Mouse (Mus musculus): ENCODE measurements around the gene Pink1. TPM values are rescaled to one million over a fixed set of nuclear protein-coding genes. Genes with fewer than 3 reads are reported as not detected.

The Pink1 gene
- polyA plus RNA-seq, 1 experiment from 2014 or later = 111 TPM

GRCm38 (mm10) chr4:138323753-138324152, 2.4 kb downstream of the Pink1 start:
- Histone ChIP-seq H3K9me3 (no peaks in the 10 kb centered on the region), H3K4me2 (no peak overlapping the region), H3K4me1 (replicated peaks) (peaks cover 33% of the 10 kb centered on the region), H3K36me3 (0 out of 2 replicates have a peak, but pooled peaks cover 5% of the 10 kb centered on the region), H3K27me3 (no peaks in the 10 kb centered on the region), H3K27ac (replicated peaks) (no peak overlapping the region; the same call in 1 of the 2 replicates), H3K9ac (no peak overlapping the region), H3K4me3 (no peak overlapping the region)
- 69% methylated on average over 4 of the region's 4 CpGs for WGBS
- no peak for ATAC-seq (ENCODE audit: low FRiP score, low read depth)

DNA sequence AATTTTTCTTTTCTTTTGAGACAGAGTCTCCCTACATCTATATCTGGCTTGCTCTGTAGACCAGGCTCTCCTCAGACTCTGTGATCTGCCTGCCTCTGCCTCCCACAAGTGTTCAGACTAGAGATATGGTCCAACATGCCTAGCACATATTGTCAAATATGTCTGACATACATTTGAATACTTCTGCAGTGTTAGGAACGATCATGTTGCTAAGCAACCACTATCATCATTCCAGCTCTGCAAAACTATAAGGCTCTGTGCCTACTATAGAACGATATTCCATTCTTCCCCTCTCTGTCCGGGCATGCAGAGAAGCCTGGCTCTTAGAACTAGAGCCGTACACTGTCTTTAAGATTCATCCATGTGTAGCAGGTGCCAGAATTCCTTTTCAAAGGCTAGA, 3.4 kb downstream of the Pink1 start:
- H3K4me2 ChIP-seq = no peak overlapping the region
- peak overlapping the region; percentile 48 for H3K27ac ChIP-seq (replicated peaks)
- peaks cover 33% of the 10 kb centered on the region for H3K4me1 ChIP-seq (replicated peaks)
- no peak overlapping the region for H3K4me3 ChIP-seq
- no peaks in the 10 kb centered on the region for H3K27me3 ChIP-seq
- ATAC-seq (ENCODE audit: low FRiP score, low read depth) = no peak
- H3K36me3 ChIP-seq = 0 out of 2 replicates have a peak, but pooled peaks cover 5% of the 10 kb centered on the region
- no peak overlapping the region for H3K9ac ChIP-seq
- WGBS = 18% methylated on average over 4 of the region's 4 CpGs
- H3K9me3 ChIP-seq = no peaks in the 10 kb centered on the region

DNA sequence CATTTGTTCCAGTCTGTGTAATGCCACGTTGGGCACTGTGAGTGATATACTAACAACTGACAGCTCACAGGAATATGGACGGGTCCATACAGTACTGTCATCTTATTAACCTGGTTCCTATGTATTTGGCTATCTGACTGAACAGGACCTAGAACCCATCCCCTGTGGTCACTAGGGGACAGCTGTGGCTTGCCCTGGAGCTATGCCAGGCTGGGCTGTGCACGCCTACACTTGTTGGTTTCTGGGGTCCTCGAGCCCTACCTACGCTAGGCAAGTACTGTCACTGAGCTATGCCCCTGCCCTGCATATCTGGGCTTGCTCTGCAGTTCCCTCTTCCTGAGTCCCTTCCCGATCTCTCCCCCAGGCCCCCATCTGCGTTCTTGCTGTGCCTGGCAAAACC, 4.6 kb downstream of the Pink1 start:
- WGBS = 76% methylated on average over 7 of the region's 7 CpGs
- no peak overlapping the region for H3K4me2 ChIP-seq
- no peak for ATAC-seq (ENCODE audit: low FRiP score, low read depth)
- H3K9me3 ChIP-seq = no peaks in the 10 kb centered on the region
- H3K36me3 ChIP-seq = peaks cover 12% of the 10 kb centered on the region
- H3K9ac ChIP-seq = no peak overlapping the region
- H3K27me3 ChIP-seq = no peaks in the 10 kb centered on the region
- no peak overlapping the region for H3K4me3 ChIP-seq
- H3K27ac ChIP-seq (replicated peaks) = no peak overlapping the region
- H3K4me1 ChIP-seq (replicated peaks) = peaks cover 31% of the 10 kb centered on the region

GRCm38 (mm10) chr4:138320711-138321110, 5.4 kb downstream of the Pink1 start:
- WGBS = 87% methylated on average over 11 of the region's 11 CpGs
- H3K4me3 ChIP-seq = no peak overlapping the region
- peaks cover 28% of the 10 kb centered on the region for H3K4me1 ChIP-seq (replicated peaks)

DNA sequence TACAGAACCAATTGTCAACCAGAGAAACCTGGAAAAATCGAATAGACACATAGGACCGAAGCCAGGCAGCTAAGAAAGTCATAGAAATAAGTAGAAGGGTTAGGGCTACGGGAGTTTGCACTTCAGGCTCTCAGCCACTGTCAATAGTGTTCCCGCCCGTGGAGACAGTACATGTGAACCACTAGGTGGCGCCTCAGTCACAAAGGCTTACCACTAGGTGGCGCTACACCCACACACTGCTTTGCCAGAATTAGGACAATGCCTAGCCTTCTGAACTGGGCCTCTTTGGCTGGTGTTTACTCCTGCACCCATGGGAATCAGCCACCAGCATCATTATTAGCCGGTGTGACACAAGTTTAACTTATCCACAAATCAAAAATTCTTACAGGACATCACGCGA, 6.6 kb downstream of the Pink1 start:
- no peak overlapping the region for H3K9ac ChIP-seq
- H3K27ac ChIP-seq (replicated peaks) = no peak overlapping the region
- H3K27me3 ChIP-seq = no peaks in the 10 kb centered on the region
- peaks cover 25% of the 10 kb centered on the region for H3K36me3 ChIP-seq
- ATAC-seq (ENCODE audit: low FRiP score, low read depth) = peak; percentile 5; the same call in 1 of the 2 replicates
- H3K4me3 ChIP-seq = no peak overlapping the region
- WGBS = 34% methylated on average over 10 of the region's 10 CpGs
- H3K4me2 ChIP-seq = no peak overlapping the region
- H3K4me1 ChIP-seq (replicated peaks) = peaks cover 22% of the 10 kb centered on the region
- H3K9me3 ChIP-seq = no peaks in the 10 kb centered on the region

More at GRCm38 (mm10) chr4:138320711-138321110, 5.4 kb downstream of the Pink1 start:
- ATAC-seq (ENCODE audit: low FRiP score, low read depth) = no peak
- no peak overlapping the region for H3K27ac ChIP-seq (replicated peaks)
- no peak overlapping the region for H3K4me2 ChIP-seq
- H3K36me3 ChIP-seq = peaks cover 14% of the 10 kb centered on the region
- H3K9me3 ChIP-seq = no peaks in the 10 kb centered on the region
- no peaks in the 10 kb centered on the region for H3K27me3 ChIP-seq
- H3K9ac ChIP-seq = no peak overlapping the region

GRCm38 (mm10) chr4:138318509-138319266, 7.4 kb downstream of the Pink1 start:
- Histone ChIP-seq H3K27ac (replicated peaks) (no peak overlapping the region), H3K36me3 (peaks cover 33% of the 10 kb centered on the region)

GRCm38 (mm10) chr4:138316369-138316768, 9.7 kb downstream of the Pink1 start:
- Histone ChIP-seq H3K4me1 (replicated peaks) (no peaks in the 10 kb centered on the region; the same call in 1 of the 2 replicates), H3K9me3 (no peaks in the 10 kb centered on the region), H3K27ac (replicated peaks) (no peak overlapping the region), H3K4me3 (no peak overlapping the region), H3K9ac (no peak overlapping the region), H3K36me3 (peaks cover 50% of the 10 kb centered on the region), H3K27me3 (no peaks in the 10 kb centered on the region), H3K4me2 (no peak overlapping the region)
- WGBS = 88% methylated on average over 6 of the region's 6 CpGs
- ATAC-seq (ENCODE audit: low FRiP score, low read depth) = no peak

More at GRCm38 (mm10) chr4:138318509-138319266, 7.4 kb downstream of the Pink1 start:
- Histone ChIP-seq H3K4me3 (no peak overlapping the region), H3K4me1 (replicated peaks) (peaks cover 15% of the 10 kb centered on the region), H3K27me3 (no peaks in the 10 kb centered on the region), H3K9me3 (no peaks in the 10 kb centered on the region), H3K9ac (no peak overlapping the region), H3K4me2 (no peak overlapping the region)
- peak; percentile 43; the same call in 1 of the 2 replicates for ATAC-seq (ENCODE audit: low FRiP score, low read depth)
- WGBS = 54% methylated on average over 6 of the region's 6 CpGs

- no peaks in the 10 kb centered on the region; the same call in 1 of the 2 replicates for H3K4me1 ChIP-seq (replicated peaks)
- H3K27ac ChIP-seq (replicated peaks) = no peak overlapping the region
- no peak overlapping the region for H3K4me2 ChIP-seq
- no peaks in the 10 kb centered on the region for H3K27me3 ChIP-seq
- H3K9ac ChIP-seq = no peak overlapping the region
- H3K4me3 ChIP-seq = no peak overlapping the region
- ATAC-seq (ENCODE audit: low FRiP score, low read depth) = no peak
- WGBS = 69% methylated on average over 9 of the region's 9 CpGs
- no peaks in the 10 kb centered on the region for H3K9me3 ChIP-seq
- peaks cover 54% of the 10 kb centered on the region for H3K36me3 ChIP-seq
Measured at GRCm38 (mm10) chr4:138315781-138316180, 10.3 kb downstream of the Pink1 start.

DNA sequence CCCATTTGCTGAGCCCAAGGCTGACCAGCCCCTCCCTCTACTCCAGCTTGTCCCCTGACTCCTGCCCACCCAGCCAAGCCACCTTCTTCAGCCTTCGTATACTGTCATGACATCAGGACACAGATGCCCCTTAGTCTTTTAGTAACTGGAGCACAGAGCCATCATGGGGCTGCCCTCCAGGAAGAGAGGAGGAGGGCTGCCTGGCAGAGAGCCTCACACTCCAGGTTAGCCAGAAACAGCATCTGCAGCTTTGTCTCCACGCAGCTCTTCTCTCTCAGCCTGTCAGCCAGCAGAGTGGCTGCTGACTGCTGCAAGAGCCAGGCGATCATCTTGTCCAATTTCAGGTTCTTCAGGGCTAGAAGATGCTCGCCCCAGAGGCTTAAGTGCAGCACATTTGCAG, 12.3 kb downstream of the Pink1 start:
- peaks cover 63% of the 10 kb centered on the region for H3K36me3 ChIP-seq
- 92% methylated on average over 4 of the region's 4 CpGs for WGBS
- no peaks in the 10 kb centered on the region for H3K27me3 ChIP-seq
- H3K9ac ChIP-seq = no peak overlapping the region
- no peak overlapping the region for H3K4me3 ChIP-seq
- no peaks in the 10 kb centered on the region for H3K9me3 ChIP-seq
- H3K27ac ChIP-seq (replicated peaks) = no peak overlapping the region
- H3K4me2 ChIP-seq = no peak overlapping the region
- no peaks in the 10 kb centered on the region for H3K4me1 ChIP-seq (replicated peaks)
- ATAC-seq (ENCODE audit: low FRiP score, low read depth) = no peak

DNA sequence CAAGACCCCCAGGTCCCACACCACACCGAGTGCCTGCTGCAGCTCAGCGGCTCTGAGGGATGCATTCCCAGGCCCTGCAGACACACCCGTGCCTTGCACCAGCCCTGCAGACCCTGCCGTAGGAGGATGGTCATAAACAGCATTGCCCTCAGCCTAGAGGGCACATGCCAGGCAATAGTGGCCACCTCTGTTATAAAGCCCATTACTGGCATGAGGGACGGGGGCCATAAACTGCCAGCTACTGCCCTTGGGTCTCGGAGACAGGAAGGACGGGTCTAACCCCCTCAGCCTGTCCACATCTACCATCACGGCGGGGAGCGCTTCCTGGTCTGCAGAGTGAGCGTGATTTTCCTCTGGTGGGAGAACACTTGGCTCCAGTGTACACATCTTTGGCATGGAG, 13.1 kb downstream of the Pink1 start:
- Histone ChIP-seq H3K36me3 (peaks cover 63% of the 10 kb centered on the region), H3K27me3 (no peaks in the 10 kb centered on the region), H3K4me2 (no peak overlapping the region), H3K9me3 (no peaks in the 10 kb centered on the region), H3K9ac (no peak overlapping the region), H3K27ac (replicated peaks) (no peak overlapping the region), H3K4me1 (replicated peaks) (no peaks in the 10 kb centered on the region), H3K4me3 (no peak overlapping the region)
- ATAC-seq (ENCODE audit: low FRiP score, low read depth) = no peak
- WGBS = 93% methylated on average over 11 of the region's 11 CpGs

DNA sequence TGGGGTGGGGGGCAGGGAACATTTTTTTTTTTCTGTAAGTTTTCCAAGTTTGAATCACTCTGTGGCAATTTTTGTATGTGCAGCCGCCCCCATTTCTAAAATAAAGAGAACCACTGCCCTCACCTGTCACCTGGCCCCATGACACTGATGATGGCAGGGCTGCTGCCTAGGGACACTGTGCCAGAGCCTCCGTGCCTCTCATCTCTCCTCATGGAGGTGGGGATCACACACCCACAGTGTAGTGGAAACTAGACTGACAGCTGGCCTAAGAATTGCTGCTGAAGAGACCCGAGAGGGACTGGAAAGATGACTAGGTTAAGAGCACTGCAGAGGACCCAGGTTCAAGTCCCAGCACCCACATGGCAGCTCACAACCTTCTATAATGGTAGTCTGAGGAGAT, 14.0 kb downstream of the Pink1 start:
- H3K27me3 ChIP-seq = no peaks in the 10 kb centered on the region
- WGBS = 88% methylated on average over 3 of the region's 3 CpGs
- no peaks in the 10 kb centered on the region for H3K9me3 ChIP-seq
- peaks cover 61% of the 10 kb centered on the region for H3K36me3 ChIP-seq
- no peak overlapping the region for H3K27ac ChIP-seq (replicated peaks)
- H3K4me2 ChIP-seq = no peak overlapping the region
- H3K9ac ChIP-seq = no peak overlapping the region
- ATAC-seq (ENCODE audit: low FRiP score, low read depth) = no peak
- H3K4me1 ChIP-seq (replicated peaks) = peaks cover 8% of the 10 kb centered on the region; the same call in 1 of the 2 replicates
- no peak overlapping the region for H3K4me3 ChIP-seq

DNA sequence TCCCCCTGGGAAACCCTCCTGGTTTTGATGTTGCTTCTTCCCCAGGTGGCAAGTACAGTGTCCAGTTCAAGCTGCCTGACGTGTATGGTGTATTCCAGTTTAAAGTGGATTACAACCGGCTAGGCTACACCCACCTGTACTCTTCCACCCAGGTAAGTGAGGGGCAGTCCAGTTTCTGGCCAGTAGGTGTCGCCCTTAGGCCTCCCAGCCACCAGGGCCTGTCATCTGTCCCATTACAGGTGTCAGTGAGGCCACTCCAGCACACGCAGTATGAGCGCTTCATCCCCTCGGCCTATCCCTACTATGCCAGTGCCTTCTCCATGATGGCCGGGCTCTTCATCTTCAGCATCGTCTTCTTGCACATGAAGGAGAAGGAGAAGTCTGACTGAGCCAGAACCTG, 14.5 kb downstream of the Pink1 start:
- Histone ChIP-seq H3K4me3 (no peak overlapping the region), H3K4me2 (no peak overlapping the region), H3K36me3 (peaks cover 56% of the 10 kb centered on the region), H3K27ac (replicated peaks) (no peak overlapping the region), H3K9me3 (no peaks in the 10 kb centered on the region), H3K9ac (no peak overlapping the region), H3K27me3 (no peaks in the 10 kb centered on the region), H3K4me1 (replicated peaks) (peaks cover 12% of the 10 kb centered on the region; the same call in 1 of the 2 replicates)
- 0 out of 2 replicates have a peak, but pooled peaks have one; percentile 17 for ATAC-seq (ENCODE audit: low FRiP score, low read depth)
- 70% methylated on average over 8 of the region's 8 CpGs for WGBS

Measured in hindbrain, embryonic 15.5 days (tissue).